Mouse (Mus musculus) Patski (cell line): Measurements from ENCODE around the gene Arid1a. TPM values are rescaled to one million over a fixed set of nuclear protein-coding genes. Genes with fewer than 3 reads are reported as not detected.

Source experiments
- ATAC-seq: fragments of 100-300 bp; one replicate; pipeline ENCODE4 v1.8.0; 2021
- CTCF ChIA-PET: fragments of 350-600 bp; sonication (Branson Sonifier 250); formaldehyde crosslinking; loops from one replicate; lab custom pipeline; 2022; ENCODE audit warnings: inconsistent platforms; lab: Charles Lee
- POLR2A ChIA-PET: fragments of 350-600 bp; sonication (Branson Sonifier 250); formaldehyde crosslinking; loops from one replicate; lab custom pipeline; 2022; ENCODE audit warnings: antibody characterized with exemption, inconsistent platforms; lab: Charles Lee
- DNase-seq: peaks from one replicate; pipeline ENCODE4 v3.0.0-alpha.2; 2011; ENCODE audit warnings: low read depth, low spot score
- H3K27me3 ChIP-seq: fragments of 371-371 bp; one replicate; pipeline ENCODE4 v1.5.1; 2021
- CTCF ChIP-seq: fragments of 100-300 bp; IDR thresholded peaks from one replicate; pipeline ENCODE4 v1.5.1; 2021
- in situ Hi-C: fragments of 300-500 bp; cut with MboI; formaldehyde crosslinking; loops from 3 replicates; pipeline ENCODE4 v1.11.1; 2018; ENCODE audit warnings: low pct_unique_long_range_greater_than_20kb, mixed read lengths
- polyA plus RNA-seq: library from polyadenylated mRNA; unstranded; gene quantifications from one replicate; pipeline ENCODE4 v1.2.3, GENCODE M21; 2021

The Arid1a gene
- polyA plus RNA-seq, 1 experiment from 2014 or later, result 33.2 TPM

DNA sequence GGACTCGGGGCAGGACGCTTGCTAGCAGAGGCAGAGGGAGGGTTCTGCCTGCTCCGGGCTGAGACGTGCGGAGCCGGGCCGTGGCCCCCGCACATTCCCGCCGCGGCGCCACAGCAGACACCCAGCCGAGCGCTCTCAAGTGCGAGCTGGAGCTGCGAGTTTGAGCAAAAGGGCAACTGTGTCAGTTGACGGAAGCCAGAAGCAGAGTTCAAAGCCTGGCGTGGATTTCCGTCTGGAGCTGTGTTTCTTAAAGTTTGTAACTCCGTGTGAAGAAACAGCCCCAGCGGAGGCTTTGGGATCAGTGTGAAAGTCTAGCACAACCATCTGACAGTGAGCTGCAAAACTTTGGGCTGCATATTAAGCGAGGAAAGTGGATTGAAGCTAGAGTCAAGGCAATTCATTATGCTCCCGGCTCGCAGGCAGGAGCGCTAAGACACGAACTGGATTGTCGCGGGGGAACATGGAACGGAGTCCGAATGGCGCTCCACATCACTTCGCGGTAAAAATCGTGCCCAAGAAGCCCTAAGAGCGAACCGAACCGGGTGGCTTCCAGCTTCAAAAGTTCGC, 783 bp upstream of the Arid1a start:
- ATAC-seq (peak; percentile 24), DNase-seq (peak; percentile 80)
- in situ Hi-C loops, result loop anchor here (5.0 kb wide), 2 partner anchors 70 to 85 kb away; partner anchors contain the start of gene Pigv
- POLR2A ChIA-PET, result interaction anchor here (1.1 to 1.5 kb wide), 3 partner anchors 56 to 85 kb away, joined by 3 to 6 read pairs (median 4); partner anchors contain the start of gene Pigv
- H3K27me3 ChIP-seq, result peaks cover 5% of the 10 kb centered on the region
- CTCF ChIA-PET, result interaction anchor here (0.7 to 1.5 kb wide), 4 partner anchors 15 to 86 kb away, joined by 3 to 8 read pairs (median 4); no protein-coding TSS in a partner anchor
- TF ChIP-seq CTCF, result no peak

GRCm38 (mm10) chr4:133755861-133756371, 653 bp downstream of the Arid1a start:
- ATAC-seq, result no peak
- no peak for TF ChIP-seq CTCF
- H3K27me3 ChIP-seq, result no peaks in the 10 kb centered on the region
- CTCF ChIA-PET, result no interaction called here
- DNase-seq, result no peak
- in situ Hi-C loops, result loop anchor here (5.0 kb wide), 2 partner anchors 71 to 84 kb away; partner anchors contain the start of gene Pigv
- POLR2A ChIA-PET, result interaction anchor here (1.0 to 1.5 kb wide), 3 partner anchors 58 to 84 kb away, joined by 3 to 6 read pairs (median 4); partner anchors contain the start of gene Pigv

GRCm38 (mm10) chr4:133754871-133755765, 1.5 kb downstream of the Arid1a start:
- CTCF ChIA-PET, result no interaction called here
- no peak for TF ChIP-seq CTCF
- DNase-seq (no peak), ATAC-seq (no peak)
- in situ Hi-C loops, result loop anchor here (5.0 kb wide), 2 partner anchors 72 to 83 kb away; partner anchors contain the start of gene Pigv
- POLR2A ChIA-PET, result interaction anchor here (0.6 to 1.1 kb wide), 5 partner anchors 9 to 956 kb away, joined by 3 to 4 read pairs (median 3); no protein-coding TSS in a partner anchor
- no peaks in the 10 kb centered on the region for H3K27me3 ChIP-seq

- DNase-seq, result peak; percentile 85
- H3K27me3 ChIP-seq, result no peaks in the 10 kb centered on the region
- POLR2A ChIA-PET, result interaction anchor here (0.7 to 3.3 kb wide), 2 partner anchors 82 to 833 kb away, joined by 4 to 21 read pairs; partner anchors contain the start of gene Pigv
- peak; percentile 44 for ATAC-seq
- no peak for TF ChIP-seq CTCF
- CTCF ChIA-PET, result no interaction called here
- in situ Hi-C loops, result no loop called here
Observed at GRCm38 (mm10) chr4:133754238-133754637, 2.3 kb downstream of the Arid1a start.

DNA sequence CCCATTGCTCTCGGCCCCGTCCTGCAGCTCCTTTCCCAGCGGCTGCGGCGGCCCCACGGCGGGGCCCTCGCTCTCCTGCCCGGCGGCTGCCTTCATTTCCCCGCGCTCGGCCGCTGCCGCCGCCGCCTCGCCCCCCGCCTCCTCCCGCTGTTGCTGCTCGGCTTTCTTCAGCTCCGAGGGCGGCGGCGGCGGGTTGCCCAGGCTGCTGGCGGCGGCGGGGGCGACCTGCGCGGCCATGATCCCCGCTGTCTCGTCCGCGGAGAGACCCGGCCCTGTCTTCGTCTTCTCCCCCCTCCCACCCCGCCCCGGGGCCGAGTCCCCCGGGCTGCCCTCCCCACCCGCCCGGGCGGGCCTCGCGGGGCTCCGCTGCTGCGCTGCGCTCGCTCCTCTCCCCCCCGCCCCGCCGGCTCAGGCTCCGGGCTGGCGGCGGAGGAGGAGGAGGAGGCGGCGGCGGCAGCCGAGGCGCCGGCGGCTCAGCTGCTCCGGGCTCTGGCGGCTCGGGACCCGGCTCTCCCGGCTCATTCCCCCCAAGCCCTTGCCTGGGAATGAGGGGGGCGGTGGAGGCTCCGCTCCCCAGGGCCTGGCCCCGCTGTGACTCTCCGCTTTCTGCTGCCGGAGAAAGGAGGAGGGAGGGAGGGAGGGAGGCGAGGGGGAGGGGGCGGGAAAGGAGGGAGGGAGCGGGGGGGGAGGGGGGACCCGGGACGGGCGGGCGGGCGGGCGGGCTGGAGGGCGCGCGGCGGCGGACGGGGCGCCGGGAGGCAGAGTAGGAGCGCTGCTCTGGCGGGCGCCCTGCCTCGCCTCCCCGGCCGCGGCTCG, 3.0 kb downstream of the Arid1a start:
- no peak for ATAC-seq
- CTCF ChIA-PET, result no interaction called here
- POLR2A ChIA-PET, result interaction anchor here (1.5 to 3.3 kb wide), 2 partner anchors 61 to 81 kb away, joined by 4 to 21 read pairs; partner anchors contain the start of gene Pigv
- no peak for DNase-seq
- in situ Hi-C loops, result no loop called here
- no peak for TF ChIP-seq CTCF
- no peaks in the 10 kb centered on the region for H3K27me3 ChIP-seq

DNA sequence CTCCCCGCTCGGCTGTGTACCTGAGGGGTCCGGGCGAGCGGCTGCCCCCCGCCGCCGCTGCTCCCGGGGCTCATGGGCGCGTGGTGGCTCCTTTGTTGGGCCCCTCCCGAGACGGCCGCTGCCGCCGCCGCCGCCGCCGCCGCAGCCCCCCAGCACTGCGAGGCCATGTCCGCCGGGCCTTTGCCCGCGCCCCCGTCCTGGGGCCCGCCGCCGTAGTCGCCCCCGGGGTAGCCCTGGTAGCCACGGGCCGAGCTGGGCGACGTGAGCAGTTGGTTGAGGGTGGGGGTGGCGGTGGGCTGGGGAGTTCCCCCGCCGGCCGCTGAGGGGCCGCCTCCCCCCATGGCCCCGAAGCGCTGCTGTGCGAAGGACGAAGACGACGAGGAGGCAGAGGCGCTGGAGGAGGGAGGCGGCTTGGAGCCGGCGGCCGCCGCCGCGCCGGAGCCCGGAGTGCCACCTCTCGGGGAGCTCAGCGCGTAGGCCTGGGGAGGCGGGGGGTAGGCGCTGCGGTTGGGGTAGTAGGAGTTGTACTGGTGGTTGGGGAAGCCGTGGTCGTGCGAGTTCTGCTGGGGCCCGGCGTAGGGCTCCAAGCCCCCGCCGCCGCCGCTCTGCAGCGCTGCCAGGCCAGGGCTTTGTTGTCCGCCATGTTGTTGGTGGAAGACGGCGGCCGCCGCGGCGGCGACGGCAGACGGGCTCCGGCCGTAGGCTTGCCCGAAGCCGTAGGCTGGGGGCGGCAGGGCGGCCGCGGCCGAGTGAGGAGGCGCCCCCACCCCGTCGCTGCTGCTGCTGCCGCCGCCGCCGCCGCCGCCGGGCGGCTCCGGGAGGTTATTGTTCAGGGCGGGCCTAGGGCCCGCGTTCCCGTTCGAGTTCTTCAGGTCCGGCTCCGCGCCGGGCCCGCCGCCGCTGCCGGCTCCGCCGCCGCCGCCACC, 3.9 kb downstream of the Arid1a start:
- TF ChIP-seq CTCF, result no peak
- in situ Hi-C loops, result no loop called here
- no peaks in the 10 kb centered on the region for H3K27me3 ChIP-seq
- ATAC-seq (no peak), DNase-seq (no peak)
- CTCF ChIA-PET, result interaction anchor here (1.6 kb wide), 1 partner anchor 81 kb away, joined by 5 read pairs; no protein-coding TSS in a partner anchor
- POLR2A ChIA-PET, result interaction anchor here (1.5 to 3.3 kb wide), 2 partner anchors 61 to 80 kb away, joined by 4 to 21 read pairs; partner anchors contain the start of gene Pigv

DNA sequence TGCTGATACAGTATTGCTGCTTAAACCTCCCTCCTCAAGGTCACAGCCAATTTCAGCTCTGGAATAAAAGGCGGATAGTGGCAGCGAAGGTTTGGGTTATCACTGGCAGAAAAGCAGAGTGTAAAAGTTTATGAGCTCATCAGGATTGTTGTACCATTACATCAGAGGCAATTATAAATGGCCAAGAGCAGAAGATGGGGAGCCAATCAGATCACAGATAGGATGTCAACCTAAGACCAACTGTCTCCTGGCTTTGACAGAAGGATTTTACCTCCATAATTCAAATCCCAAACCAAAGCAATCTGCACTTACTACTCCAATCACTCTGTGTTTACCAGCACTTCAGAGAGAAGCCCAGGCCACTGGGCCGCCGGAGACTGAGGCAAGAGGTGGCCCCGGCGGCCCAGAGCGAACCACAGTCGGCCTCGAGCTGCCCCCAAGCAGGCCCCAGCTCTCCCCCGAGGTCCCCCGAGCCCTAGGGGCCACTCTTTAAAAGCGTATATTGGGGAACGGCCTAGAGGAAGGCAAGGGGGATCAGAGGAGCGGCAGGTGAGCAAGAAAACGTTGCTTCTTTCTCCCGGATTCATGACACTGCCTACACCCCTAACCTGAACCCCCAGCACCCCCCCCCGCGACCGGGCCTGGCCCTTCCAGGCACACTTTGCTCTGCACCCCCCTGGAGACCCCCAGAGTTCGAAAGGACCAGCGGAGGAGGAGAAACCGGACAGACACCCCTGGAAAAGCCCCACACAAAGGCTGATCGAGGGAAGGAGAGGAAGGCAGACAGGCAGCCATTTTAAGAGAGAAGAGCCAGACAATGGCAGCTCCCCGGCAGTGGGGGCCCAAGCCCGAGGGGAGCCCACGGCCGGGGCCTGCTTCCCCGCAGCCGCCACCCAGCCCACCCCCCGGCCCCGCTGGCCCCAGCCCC, 4.8 kb downstream of the Arid1a start:
- no peak for TF ChIP-seq CTCF
- CTCF ChIA-PET, result interaction anchor here (0.9 to 1.6 kb wide), 3 partner anchors 19 to 80 kb away, joined by 3 to 5 read pairs (median 4); no protein-coding TSS in a partner anchor
- peak; percentile 69 for DNase-seq

More for the DNA sequence above, 4.8 kb downstream of the Arid1a start:
- peak; percentile 41 for ATAC-seq
- in situ Hi-C loops, result no loop called here
- POLR2A ChIA-PET, result interaction anchor here (0.7 to 3.3 kb wide), 4 partner anchors 10 to 79 kb away, joined by 3 to 21 read pairs (median 4); partner anchors contain the start of gene Pigv
- H3K27me3 ChIP-seq, result no peaks in the 10 kb centered on the region
